Mouse (Mus musculus) embryonic fibroblast, embryonic 13.5 days (primary cell): ENCODE results near the gene Gm19684.

Experiments used
- CTCF ChIP-seq: IDR thresholded peaks from 2 replicates; pipeline ENCODE4 v1.5.1; 2011; ENCODE audit warnings: mild to moderate bottlenecking, control low read depth, low read length, moderate library complexity, borderline replicate concordance; ENCODE audit not compliant: insufficient read depth
- POLR2A ChIP-seq: IDR thresholded peaks from 2 replicates; pipeline ENCODE4 v1.6.1; 2011; ENCODE audit warnings: low read depth, mild to moderate bottlenecking, control low read depth, low read length, moderate library complexity

DNA sequence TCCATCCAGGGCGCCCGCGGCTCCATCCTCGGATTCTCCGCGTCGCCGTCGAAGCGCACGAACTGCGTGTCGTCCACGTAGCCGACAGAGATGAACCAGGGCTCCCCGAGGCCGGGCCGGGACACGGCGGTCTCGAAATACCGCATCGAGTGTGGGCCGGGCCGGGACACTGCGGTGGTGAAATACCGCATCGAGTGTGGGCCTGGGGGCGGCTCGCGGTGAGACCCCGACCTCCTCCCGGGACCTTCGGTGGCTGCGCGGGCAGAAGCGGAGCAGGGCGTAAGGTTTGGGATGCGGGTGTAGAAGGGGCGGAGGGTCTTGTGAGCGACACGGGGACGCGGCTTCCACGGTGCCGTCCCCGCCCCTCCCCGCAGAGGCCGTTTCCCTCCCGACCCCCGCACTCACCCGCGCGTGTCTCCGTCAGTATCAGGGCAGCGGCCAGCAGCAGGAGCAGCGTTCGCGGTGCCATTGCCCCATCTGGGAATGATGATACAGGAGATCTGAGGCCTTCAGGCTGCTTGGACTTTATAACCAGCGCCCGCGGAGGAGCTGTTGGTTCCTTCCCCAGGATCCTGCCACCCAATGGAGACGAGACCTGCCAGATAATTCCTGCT lies 46.7 kb downstream of the Gm19684 start, which contains the start of gene Gm8909:
- TF ChIP-seq CTCF (no peak), POLR2A (no peak)
